Mouse (Mus musculus): ENCODE data around the gene Cntn4. TPM values are rescaled to one million over a fixed set of nuclear protein-coding genes. Genes with fewer than 3 reads are reported as not detected.

Gene Cntn4
- polyA plus RNA-seq, 1 experiment from 2014 or later: 26.7 TPM

DNA sequence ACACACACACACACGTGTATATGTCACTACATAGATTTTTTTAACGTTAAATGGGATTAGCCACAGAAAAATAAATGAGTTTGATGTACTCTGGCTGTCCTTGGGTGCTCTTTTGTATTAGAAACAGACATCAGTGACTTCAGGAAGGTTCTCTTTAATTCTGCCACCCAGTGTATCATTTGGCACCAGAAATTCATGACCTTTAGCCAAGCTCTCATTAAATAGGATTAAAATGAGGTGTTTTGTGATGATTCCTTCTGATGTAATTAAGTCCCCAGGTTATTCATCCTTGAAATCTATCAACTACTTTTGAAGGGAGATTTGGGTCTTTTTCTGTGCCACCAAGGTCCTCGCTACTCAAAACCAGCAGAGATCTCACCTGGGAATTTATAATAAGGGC is 763.8 kb downstream of the Cntn4 start:
- Histone ChIP-seq H3K4me1 (ENCODE audit: control insufficient read depth, insufficient read depth, low read depth, low read length) (no peaks in the 10 kb centered on the region), H3K36me3 (ENCODE audit: control insufficient read depth, insufficient read depth, low read length) (no peaks in the 10 kb centered on the region), H3K27me3 (replicated peaks; ENCODE audit: control insufficient read depth, insufficient read depth, low read length) (no peaks in the 10 kb centered on the region), H3K4me3 (ENCODE audit: low read length) (no peak overlapping the region), H3K27ac (ENCODE audit: low read depth, low read length) (no peak overlapping the region), H3K4me2 (ENCODE audit: low read length) (no peak overlapping the region), H3K9me3 (ENCODE audit: control insufficient read depth, low read length) (no peaks in the 10 kb centered on the region), H3K9ac (ENCODE audit: low read depth, low read length) (no peak overlapping the region)
- 65% methylated on average over 3 of the region's 3 CpGs for WGBS
- no peak for ATAC-seq

DNA sequence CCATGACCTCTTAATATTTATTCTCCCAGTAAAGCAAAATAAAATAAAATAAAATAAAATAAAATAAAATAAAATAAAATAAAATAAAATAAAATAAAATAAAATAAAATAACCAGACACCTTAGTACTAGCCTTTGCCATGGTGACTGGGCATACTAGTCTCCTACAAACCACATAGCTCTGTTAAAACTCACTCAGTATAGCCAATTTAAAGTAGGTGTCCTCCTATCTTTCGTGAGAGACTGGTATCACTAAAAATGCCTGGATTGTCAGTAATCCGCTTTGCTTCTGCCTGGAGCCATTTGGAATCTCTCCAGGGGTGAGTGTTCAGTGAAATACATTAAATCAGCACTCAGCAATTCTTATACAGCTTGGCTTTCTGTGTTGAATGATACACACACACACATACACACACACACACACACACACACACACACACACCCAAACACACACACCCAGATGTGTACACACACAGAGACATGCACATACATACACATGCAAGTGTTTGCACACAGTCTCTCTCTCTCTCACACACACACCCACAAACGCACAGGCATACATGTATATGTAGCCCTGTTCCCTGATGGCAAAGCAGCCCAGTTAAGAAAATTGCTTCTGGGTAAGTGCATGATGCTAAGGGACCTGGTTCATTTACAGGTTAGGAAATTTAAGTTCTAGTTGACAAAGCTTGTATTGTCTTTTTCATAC is 776.8 kb downstream of the Cntn4 start:
- H3K27ac ChIP-seq (ENCODE audit: low read depth, low read length): no peak overlapping the region

DNA sequence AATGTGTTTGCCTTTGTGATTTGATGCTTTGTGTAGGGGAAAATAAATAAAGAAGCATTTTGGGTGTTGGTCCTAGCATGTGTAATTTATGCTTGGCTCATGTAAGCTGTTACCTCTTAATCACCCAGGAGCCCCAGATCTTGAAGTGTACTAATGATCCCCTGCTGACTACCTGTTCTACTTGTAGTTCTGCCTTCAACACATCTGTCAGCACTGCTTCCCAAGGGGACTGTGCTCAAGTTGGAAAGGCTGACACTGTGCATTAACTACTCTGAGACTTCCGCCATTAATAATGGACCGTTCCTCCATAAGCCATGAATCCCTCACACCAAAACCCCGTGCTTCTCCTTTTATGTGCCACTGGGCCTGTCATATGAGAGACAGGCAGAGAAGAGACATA is 778.2 kb downstream of the Cntn4 start:
- WGBS: 79% methylated on average over 3 of the region's 3 CpGs
- Histone ChIP-seq H3K27me3 (replicated peaks; ENCODE audit: control insufficient read depth, insufficient read depth, low read length) (no peaks in the 10 kb centered on the region), H3K4me1 (ENCODE audit: control insufficient read depth, insufficient read depth, low read depth, low read length) (no peaks in the 10 kb centered on the region), H3K27ac (ENCODE audit: low read depth, low read length) (no peak overlapping the region), H3K36me3 (ENCODE audit: control insufficient read depth, insufficient read depth, low read length) (no peaks in the 10 kb centered on the region), H3K9me3 (ENCODE audit: control insufficient read depth, low read length) (no peaks in the 10 kb centered on the region), H3K9ac (ENCODE audit: low read depth, low read length) (no peak overlapping the region), H3K4me2 (ENCODE audit: low read length) (no peak overlapping the region), H3K4me3 (ENCODE audit: low read length) (no peak overlapping the region)
- no peak for ATAC-seq

More for the DNA sequence above, 776.8 kb downstream of the Cntn4 start:
- Histone ChIP-seq H3K4me3 (ENCODE audit: low read length) (no peak overlapping the region), H3K9me3 (ENCODE audit: control insufficient read depth, low read length) (no peaks in the 10 kb centered on the region), H3K27me3 (replicated peaks; ENCODE audit: control insufficient read depth, insufficient read depth, low read length) (no peaks in the 10 kb centered on the region), H3K9ac (ENCODE audit: low read depth, low read length) (no peak overlapping the region), H3K4me1 (ENCODE audit: control insufficient read depth, insufficient read depth, low read depth, low read length) (no peaks in the 10 kb centered on the region), H3K36me3 (ENCODE audit: control insufficient read depth, insufficient read depth, low read length) (no peaks in the 10 kb centered on the region), H3K4me2 (ENCODE audit: low read length) (no peak overlapping the region)
- WGBS: 50% methylated on average over 3 of the region's 3 CpGs
- ATAC-seq: no peak

DNA sequence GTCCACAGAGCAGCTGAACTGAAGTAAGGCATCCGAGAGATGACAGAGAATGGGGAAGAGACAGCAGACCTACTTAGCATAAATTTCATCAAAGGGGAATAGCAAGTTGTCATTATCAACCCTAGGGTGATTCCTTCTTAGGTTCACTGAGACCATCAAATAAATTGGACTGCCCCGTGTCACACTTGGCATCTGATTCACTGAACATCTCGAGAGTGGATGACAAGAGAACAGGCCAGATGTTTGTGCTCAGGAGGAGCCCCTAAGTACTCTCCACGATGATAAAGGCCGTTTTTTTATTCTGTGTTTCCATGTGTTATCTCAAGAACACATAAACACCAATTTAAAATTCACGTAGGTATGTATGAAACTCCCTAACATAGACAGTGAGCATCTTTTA is 780.7 kb downstream of the Cntn4 start:
- no peaks in the 10 kb centered on the region for H3K36me3 ChIP-seq (ENCODE audit: control insufficient read depth, insufficient read depth, low read length)
- WGBS: 72% methylated on average over 6 of the region's 6 CpGs
- no peak overlapping the region for H3K4me2 ChIP-seq (ENCODE audit: low read length)
- no peak for ATAC-seq
- no peak overlapping the region for H3K4me3 ChIP-seq (ENCODE audit: low read length)
- no peaks in the 10 kb centered on the region for H3K9me3 ChIP-seq (ENCODE audit: control insufficient read depth, low read length)
- no peaks in the 10 kb centered on the region for H3K27me3 ChIP-seq (replicated peaks; ENCODE audit: control insufficient read depth, insufficient read depth, low read length)
- no peak overlapping the region for H3K27ac ChIP-seq (ENCODE audit: low read depth, low read length)
- no peak overlapping the region for H3K9ac ChIP-seq (ENCODE audit: low read depth, low read length)
- H3K4me1 ChIP-seq (ENCODE audit: control insufficient read depth, insufficient read depth, low read depth, low read length): no peaks in the 10 kb centered on the region

DNA sequence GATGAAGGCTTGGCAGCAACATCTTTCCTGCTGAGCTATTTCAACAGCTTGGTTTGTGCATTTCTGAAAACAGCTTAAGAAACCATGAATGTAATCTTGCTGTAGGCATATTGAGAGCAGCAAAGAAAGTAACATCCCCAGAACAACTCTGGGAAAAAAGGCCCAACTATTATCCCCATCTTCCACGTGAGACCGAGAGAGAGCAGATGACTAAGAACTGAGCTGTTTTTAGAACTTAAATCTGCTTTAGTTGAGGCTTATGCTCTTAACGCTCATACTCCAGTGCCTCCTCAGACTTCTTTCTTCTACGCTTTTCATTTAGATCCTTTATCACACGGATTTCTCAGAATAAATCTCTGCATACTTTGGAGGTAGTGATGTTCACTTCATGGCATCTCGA is 784.9 kb downstream of the Cntn4 start:
- Histone ChIP-seq H3K9me3 (ENCODE audit: control insufficient read depth, low read length) (no peaks in the 10 kb centered on the region), H3K9ac (ENCODE audit: low read depth, low read length) (no peak overlapping the region), H3K4me1 (ENCODE audit: control insufficient read depth, insufficient read depth, low read depth, low read length) (no peaks in the 10 kb centered on the region), H3K4me3 (ENCODE audit: low read length) (no peak overlapping the region), H3K27me3 (replicated peaks; ENCODE audit: control insufficient read depth, insufficient read depth, low read length) (no peaks in the 10 kb centered on the region), H3K27ac (ENCODE audit: low read depth, low read length) (no peak overlapping the region), H3K36me3 (ENCODE audit: control insufficient read depth, insufficient read depth, low read length) (no peaks in the 10 kb centered on the region), H3K4me2 (ENCODE audit: low read length) (no peak overlapping the region)
- ATAC-seq: no peak
- WGBS: 93% methylated on average over 6 of the region's 6 CpGs

DNA sequence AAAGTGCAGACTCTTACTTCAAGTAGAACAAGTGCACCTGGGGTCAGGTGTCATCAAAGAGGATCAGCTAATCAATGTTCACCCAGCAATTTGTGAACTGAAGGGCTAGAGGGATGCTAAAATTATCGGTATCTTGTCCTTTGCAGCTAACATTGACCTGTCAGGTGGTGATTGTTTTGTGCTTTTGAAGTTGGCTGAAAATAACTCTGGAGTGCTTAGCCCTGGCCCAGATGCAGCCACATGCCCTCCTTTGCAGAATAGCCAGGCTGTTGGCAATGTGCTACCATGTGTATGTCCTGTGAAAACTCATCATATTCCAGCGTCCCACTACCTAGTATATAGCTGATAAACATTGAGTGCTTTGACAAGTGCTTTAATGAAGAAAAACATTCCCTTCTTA is 786.4 kb downstream of the Cntn4 start:
- no peaks in the 10 kb centered on the region for H3K4me1 ChIP-seq (ENCODE audit: control insufficient read depth, insufficient read depth, low read depth, low read length)
- no peak overlapping the region for H3K4me3 ChIP-seq (ENCODE audit: low read length)
- H3K4me2 ChIP-seq (ENCODE audit: low read length): no peak overlapping the region
- WGBS: 93% methylated on average over 2 of the region's 2 CpGs
- no peaks in the 10 kb centered on the region for H3K36me3 ChIP-seq (ENCODE audit: control insufficient read depth, insufficient read depth, low read length)
- no peaks in the 10 kb centered on the region for H3K27me3 ChIP-seq (replicated peaks; ENCODE audit: control insufficient read depth, insufficient read depth, low read length)
- no peak overlapping the region for H3K27ac ChIP-seq (ENCODE audit: low read depth, low read length)
- H3K9me3 ChIP-seq (ENCODE audit: control insufficient read depth, low read length): no peaks in the 10 kb centered on the region
- no peak for ATAC-seq
- no peak overlapping the region for H3K9ac ChIP-seq (ENCODE audit: low read depth, low read length)

DNA sequence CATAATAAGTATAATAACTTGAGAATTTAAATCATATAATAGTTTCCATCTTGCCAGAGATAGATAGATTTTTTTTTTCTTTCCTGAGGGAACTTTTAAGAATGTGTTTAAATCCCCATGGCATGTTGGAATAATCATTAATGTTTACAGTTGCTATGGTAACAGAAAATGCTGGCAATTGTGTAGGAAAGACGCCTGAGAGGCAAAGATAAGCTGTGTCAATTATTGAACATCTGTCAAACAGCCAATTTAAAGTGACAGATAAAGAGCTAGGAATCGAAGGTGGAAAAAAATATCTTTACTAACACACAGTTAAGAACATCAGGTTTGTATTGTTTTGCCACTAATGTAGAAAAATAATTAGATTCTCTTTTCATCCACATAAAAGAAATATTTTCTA is 788.3 kb downstream of the Cntn4 start:
- no peak for ATAC-seq
- Histone ChIP-seq H3K27ac (ENCODE audit: low read depth, low read length) (no peak overlapping the region), H3K27me3 (replicated peaks; ENCODE audit: control insufficient read depth, insufficient read depth, low read length) (no peaks in the 10 kb centered on the region), H3K36me3 (ENCODE audit: control insufficient read depth, insufficient read depth, low read length) (no peaks in the 10 kb centered on the region), H3K4me2 (ENCODE audit: low read length) (no peak overlapping the region), H3K4me3 (ENCODE audit: low read length) (no peak overlapping the region), H3K4me1 (ENCODE audit: control insufficient read depth, insufficient read depth, low read depth, low read length) (no peaks in the 10 kb centered on the region), H3K9ac (ENCODE audit: low read depth, low read length) (no peak overlapping the region), H3K9me3 (ENCODE audit: control insufficient read depth, low read length) (no peaks in the 10 kb centered on the region)
- 16% methylated on average over 2 of the region's 2 CpGs for WGBS

DNA sequence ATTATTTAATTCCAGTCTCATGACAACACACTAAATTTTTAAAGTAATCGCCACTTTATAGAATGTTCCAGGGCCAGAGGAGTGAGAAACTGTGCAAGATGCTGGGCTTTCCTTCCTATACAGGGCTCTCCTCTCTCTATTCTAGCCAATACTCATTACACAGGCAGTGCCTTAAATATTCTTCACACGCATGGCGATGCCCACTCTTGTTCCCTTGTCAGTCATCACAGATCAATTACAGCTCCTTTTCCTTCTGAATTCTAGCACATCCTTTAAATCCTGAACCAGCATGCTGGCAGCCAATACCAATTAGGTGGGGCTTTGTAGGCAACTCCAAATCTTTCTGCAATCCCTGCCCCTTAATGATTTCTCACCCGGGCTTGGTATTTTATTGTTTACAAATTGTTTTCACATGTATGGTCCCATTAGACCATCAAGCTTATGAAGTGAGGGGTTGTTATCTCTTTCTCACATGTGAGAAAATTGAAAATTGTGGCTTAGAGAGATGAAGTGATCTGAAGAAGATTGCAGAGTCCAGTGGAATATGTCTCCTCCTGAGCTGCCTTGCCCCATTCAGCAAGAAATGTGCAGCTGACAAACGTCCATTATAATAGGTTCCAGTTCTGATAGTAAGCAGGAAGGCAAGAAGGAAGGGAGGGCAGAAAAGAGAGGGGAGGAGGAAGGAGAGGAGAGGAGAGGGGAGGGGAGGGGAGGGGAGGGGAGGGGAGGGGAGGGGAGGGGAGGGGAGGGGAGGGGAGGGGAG is 789.0 kb downstream of the Cntn4 start:
- Histone ChIP-seq H3K4me1 (ENCODE audit: control insufficient read depth, insufficient read depth, low read depth, low read length) (no peaks in the 10 kb centered on the region), H3K4me2 (ENCODE audit: low read length) (no peak overlapping the region), H3K4me3 (ENCODE audit: low read length) (no peak overlapping the region), H3K27me3 (replicated peaks; ENCODE audit: control insufficient read depth, insufficient read depth, low read length) (no peaks in the 10 kb centered on the region), H3K9me3 (ENCODE audit: control insufficient read depth, low read length) (no peaks in the 10 kb centered on the region), H3K9ac (ENCODE audit: low read depth, low read length) (no peak overlapping the region; the same call in 1 of the 2 replicates), H3K27ac (ENCODE audit: low read depth, low read length) (no peak overlapping the region), H3K36me3 (ENCODE audit: control insufficient read depth, insufficient read depth, low read length) (no peaks in the 10 kb centered on the region)
- ATAC-seq: no peak
- 33% methylated on average over 5 of the region's 5 CpGs for WGBS

DNA sequence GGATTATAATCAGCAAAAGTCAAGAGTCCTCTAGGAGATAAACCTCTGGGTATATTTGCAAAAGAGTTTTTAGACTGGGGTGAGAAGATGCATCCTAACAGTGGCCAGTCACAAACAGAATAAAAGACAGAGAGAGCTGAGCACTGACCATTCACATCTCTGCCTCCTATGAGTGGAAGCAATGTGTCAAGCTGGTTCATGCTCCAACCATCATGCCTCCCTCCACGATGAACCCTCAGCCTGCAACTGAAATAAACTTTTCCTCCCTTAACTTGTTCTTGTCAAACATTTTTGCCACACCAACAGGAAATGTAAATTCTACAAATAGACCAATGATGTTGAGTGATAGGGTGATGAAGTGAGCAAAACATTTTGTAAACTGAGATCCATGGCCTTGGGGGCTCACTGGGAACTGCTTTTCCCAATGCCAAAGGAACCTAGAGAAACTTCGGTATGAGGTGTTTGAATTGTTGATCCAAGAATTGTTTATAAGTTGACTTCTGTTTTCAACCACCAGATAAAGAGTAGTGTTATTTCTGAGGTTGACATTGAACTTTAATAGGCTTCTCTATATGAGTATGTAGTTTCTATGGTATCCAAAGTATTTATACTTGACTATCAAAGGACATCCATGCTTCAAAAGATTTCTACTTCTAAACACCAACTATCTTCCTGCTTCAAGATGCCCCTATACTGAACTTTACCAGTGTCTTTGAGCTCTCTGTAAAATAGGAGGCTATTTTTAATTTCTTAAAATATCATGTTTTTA is 794.6 kb downstream of the Cntn4 start:
- Histone ChIP-seq H3K4me3 (ENCODE audit: low read length) (no peak overlapping the region), H3K27ac (ENCODE audit: low read depth, low read length) (no peak overlapping the region), H3K36me3 (ENCODE audit: control insufficient read depth, insufficient read depth, low read length) (no peaks in the 10 kb centered on the region), H3K4me2 (ENCODE audit: low read length) (no peak overlapping the region), H3K9me3 (ENCODE audit: control insufficient read depth, low read length) (no peaks in the 10 kb centered on the region), H3K9ac (ENCODE audit: low read depth, low read length) (no peak overlapping the region), H3K27me3 (replicated peaks; ENCODE audit: control insufficient read depth, insufficient read depth, low read length) (no peaks in the 10 kb centered on the region), H3K4me1 (ENCODE audit: control insufficient read depth, insufficient read depth, low read depth, low read length) (no peaks in the 10 kb centered on the region)
- 92% methylated on average over 2 of the region's 2 CpGs for WGBS
- ATAC-seq: no peak
